Mouse (Mus musculus): Measurements from ENCODE around the gene 9130213A22Rik.

The 9130213A22Rik gene

DNA sequence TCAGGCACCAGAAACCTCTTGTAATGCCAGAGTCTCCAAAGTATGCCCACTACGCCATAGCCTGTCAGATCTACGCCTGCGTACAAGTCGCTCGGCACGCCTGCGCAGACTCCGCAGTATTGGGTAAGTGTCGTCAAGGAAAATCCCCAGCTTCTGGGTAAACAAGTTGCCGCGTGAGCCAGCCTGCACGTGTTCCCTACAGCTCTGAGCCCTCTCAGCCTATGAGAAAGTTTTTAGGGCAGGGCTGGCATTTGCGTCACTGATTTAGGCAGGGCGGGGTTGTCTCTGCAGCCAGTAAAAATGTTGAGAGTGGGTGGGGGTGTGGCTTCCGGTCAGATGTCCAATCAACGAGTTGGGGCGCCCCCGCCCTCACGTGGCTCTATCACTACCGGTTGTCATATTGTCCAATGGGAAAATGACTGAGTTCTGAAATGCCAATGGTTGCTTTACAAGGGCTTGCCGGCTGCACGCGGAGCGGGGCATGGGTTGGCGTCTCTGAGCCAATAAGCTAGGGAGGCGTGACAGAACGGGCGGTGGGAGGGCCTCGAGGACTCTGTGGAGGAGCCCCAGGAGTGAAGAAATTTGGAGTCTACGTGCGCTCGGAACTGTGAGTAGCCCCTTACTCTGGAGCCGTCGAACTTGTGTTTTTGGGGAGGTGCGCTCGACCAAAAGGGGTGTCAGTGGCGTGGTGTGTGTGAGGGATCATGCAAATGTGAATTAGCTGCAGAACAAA is 27.5 kb downstream of the 9130213A22Rik start, which contains the start of gene Per1:
TSS of gene Per1 (plus strand) at position 521 of the 733 bp plus-strand sequence.
- in situ Hi-C loops (cut with MboI, MseI), result loop anchor here (5.0 to 10.0 kb wide), 2 partner anchors 900 to 1342 kb away; partner anchors contain the start of genes Gabarap and Phf23

DNA sequence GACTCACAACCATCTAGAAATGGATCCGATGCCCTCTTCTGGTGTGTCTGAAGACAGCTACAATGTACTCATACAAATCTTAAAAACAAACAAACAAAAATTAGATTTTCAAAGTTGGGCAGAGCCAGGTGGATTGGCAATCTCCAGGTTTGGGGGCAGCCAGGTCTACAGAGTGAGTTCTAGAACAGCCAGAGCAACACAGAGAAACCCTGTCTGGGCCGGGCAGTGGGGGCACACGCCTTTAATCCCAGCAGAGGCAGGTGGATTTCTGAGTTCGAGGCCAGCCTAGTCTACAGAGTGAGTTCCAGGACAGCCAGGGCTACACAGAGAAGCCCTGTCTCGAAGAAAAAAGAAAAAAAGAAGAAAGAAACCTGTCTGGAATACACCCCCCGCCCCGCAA is 28.5 kb downstream of the 9130213A22Rik start:
- in situ Hi-C loops (cut with MboI, MseI), result loop anchor here (10.0 kb wide), 1 partner anchor 901 kb away; the partner anchor contains the start of genes Gabarap and Phf23

DNA sequence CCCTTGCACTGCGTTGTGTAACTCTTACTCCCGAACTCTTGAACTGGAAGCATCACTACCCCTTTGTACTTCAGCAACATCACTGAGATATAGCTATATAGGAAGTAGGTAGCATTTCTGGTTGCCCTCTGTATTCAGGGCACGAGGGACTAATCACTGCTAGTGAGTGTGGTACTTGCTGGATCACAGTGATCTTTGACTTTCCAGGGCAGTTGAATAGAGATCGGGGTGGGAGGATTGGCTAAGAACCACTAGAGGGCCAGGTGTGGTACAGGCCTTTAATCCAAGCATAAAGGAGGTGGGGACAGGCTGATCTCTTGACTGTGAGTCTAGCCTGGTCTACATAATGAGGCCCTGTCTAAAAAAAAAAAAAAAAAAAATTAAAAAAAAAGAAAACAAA is 29.5 kb downstream of the 9130213A22Rik start:
- in situ Hi-C loops (cut with MboI, MseI), result loop anchor here (10.0 kb wide), 1 partner anchor 902 kb away; the partner anchor contains the start of genes Gabarap and Phf23

DNA sequence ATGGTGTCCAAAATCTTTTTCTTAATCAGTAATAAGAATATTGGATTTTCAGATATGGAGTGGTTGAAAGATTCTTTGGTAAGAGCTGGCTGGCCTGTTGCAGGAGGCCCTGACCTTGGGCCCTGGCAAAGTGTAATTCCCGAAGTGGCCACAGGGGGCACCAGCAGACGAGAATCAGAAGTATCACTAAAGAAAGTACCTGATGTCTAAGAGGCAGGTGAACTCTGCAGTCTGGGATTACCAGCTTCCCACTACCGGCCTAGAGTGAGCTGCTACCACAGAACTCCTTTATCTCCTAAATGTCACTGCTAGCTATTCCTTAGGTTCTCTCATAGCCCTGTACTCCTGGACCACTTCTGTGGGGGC is 30.0 kb downstream of the 9130213A22Rik start:
- in situ Hi-C loops (cut with MboI, MseI), result loop anchor here (10.0 kb wide), 1 partner anchor 902 kb away; the partner anchor contains the start of genes Gabarap and Phf23

DNA sequence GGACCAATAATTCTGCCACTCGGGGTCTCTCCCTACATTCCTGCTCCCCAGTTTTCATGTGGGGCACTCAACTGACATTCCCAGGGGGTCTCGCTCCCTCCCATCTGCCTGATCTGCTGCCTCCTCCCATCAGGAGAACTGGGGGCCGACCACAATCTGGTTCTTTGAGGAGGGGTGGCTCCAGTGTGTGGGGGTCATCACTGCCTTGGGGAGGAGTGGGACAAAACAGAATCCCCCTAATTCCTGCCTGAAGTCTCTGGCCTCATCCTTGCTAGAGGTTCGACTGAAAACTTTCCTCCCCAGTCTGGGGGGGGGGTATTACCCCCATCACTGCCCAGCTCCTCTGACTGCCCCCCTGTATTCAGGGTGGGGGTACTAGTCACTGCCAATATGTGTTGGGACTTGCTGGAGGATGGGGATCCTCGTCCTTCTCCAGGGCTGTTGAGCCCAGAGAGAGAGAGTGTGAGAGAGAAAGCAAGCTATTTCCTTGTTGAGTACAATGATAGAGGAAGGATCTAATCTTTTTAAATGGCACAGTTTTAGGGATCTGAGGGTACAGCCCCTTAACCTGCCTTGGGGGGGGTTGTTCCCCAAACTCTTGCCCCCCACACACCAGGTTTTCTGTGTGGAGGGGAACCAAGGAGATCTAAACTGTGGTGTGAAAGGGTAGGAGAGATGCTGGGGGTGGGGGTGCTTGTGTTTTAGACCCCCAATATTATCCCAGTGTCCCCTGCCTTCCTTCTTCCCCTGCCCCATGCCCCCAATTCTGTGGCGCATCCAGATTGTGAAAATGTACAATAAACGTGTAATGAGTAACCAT is 30.6 kb downstream of the 9130213A22Rik start:
- in situ Hi-C loops (cut with MboI, MseI), result loop anchor here (10.0 kb wide), 1 partner anchor 903 kb away; the partner anchor contains the start of genes Gabarap and Phf23

DNA sequence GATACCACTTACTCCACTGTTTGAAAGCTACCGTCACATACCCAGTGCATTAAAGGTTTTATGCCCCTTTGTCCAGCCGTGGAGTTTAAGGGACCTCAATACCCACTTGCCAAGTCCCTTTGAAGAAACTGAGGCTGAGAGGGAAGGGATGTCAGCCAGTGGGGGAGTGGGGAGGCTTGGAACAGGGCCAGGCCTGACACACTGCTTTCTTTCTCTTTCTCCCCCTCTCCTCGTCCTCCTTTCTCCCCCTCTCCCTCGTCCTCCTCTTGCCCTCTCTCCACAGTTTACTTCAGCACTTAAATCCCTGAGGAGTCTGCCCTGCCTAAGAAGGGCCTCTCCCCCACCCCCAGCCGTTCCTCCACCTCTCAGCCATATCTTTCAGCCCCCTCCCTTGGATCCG is 32.0 kb downstream of the 9130213A22Rik start:
- in situ Hi-C loops (cut with MboI, MseI), result loop anchor here (10.0 kb wide), 1 partner anchor 904 kb away; the partner anchor contains the start of genes Gabarap and Phf23

DNA sequence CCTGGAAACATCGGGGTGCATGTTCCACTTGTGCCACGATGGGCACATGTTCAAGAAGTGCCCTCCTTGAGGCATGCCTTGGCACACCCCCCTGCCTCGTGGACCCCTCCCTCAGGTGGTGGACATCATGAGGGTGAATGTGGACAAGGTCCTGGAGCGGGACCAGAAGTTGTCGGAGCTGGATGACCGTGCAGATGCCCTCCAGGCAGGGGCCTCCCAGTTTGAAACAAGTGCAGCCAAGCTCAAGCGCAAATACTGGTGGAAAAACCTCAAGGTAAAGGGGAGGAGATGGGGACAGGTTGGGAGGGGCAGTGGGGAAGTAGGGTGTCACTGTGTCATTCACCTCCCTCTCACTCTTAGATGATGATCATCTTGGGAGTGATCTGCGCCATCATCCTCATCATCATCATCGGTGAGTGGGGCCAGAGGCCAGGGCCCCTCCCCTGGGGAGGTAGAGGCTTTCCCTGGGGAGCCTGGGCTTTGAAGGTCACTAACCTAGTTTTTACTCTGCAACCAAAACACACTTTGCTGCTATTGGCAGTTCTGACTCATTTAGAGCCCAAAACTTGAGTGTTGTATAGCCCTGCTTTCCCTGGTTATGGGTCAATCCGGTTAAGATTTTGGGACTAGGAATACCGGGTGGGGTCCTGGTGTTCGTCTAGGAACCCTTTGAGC is 32.6 kb downstream of the 9130213A22Rik start:
- in situ Hi-C loops (cut with MboI, MseI), result loop anchor here (10.0 kb wide), 2 partner anchors 905 to 1675 kb away; partner anchors contain the start of genes Gabarap, Phf23 and Zfp3

DNA sequence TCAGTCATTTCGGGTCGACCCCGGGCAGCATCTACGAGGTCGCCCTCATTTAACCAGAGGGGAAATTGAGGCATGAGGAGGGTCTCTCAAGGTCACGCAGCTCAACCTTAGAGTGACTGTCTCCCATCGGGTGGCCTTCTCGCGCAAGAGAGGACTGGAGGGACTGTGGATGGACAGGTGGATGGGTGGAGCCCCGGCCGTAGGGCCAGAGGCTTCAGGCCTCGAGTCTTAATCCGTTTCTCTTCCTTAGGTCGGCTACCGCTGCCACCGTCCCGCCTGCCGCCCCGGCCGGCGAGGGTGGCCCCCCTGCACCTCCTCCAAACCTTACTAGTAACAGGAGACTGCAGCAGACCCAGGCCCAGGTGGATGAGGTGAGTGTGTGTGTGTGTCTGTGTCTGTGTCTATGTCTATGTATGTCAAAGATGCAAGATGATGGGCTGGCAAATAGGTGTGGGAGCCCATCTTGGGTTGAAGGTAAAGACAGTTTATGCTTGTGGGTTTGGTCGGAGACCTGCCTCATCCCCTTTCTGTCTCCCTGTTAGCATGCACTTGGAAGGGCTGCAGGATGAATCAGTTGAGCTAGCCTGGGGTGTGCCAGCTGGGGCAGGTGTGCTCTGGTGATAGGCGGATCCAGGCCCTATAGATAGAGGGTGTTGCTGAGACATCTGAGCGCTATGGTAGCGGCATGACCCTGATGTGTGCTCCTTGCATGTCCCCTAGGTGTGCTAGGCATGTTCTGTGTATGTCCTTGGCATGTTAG is 33.4 kb downstream of the 9130213A22Rik start:
- in situ Hi-C loops (cut with MboI, MseI), result loop anchor here (10.0 kb wide), 1 partner anchor 1676 kb away; the partner anchor contains the start of gene Zfp3

DNA sequence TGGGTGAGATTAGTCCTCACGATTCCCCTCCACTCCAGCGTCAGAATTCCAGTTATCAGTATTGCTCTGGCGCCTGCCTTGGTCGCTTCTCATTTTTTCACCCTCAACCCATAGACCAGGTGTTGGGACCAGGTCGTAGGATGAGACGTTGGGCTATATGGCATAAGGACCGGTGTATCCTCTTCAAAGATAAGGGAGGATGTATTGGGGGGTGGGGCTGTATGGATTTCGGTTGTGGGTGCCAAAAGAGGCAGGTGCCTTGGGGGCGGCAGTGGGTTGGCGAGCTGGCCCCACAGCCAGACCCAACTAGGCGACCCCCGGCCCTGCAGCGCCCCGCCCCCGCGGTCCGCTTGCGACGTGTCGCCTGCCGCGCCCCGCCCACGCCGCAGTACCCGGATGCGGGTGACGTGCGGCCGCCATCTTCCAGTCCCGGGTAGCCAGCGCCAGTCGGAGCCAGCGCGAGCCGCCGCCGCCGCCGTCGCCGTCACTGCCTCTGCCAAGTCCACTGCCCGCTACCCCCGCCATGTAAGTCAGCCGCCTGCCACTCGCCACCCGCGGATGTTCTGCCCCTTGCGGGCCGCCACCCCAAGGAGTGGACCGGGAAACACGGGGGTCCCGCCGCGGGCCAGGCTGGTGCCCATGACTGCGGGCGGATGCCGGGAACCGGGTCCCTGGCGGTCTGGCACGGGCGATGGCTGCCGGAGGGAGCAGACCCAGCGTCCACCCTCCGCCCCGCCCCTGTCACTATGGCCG is 34.1 kb downstream of the 9130213A22Rik start, which contains the start of gene Vamp2:
TSS of gene Vamp2 (plus strand) at position 388 of the 753 bp plus-strand sequence.
- in situ Hi-C loops (cut with MboI, MseI), result loop anchor here (10.0 kb wide), 1 partner anchor 1677 kb away; the partner anchor contains the start of gene Zfp3

DNA sequence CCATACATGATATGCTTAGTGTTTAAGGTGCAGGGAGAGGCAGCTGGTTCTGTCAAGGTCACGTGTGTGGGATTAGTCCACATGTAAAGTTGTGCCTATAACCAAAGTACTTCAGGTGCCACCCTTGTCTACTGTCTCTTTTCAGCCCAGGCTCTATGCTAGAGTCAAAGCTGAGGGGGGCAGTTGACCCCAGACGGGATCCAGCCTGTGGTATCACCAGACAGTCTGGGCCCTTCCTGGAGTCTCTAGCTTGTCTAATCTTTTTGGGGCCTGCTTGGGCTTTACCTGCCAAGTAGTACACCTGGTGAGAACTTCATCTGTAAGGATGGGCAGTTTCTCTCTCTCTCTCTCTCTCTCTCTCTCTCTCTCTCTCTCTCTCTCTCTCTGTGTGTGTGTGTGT is 34.8 kb downstream of the 9130213A22Rik start:
- in situ Hi-C loops (cut with MboI, MseI), result loop anchor here (10.0 kb wide), 1 partner anchor 1677 kb away; the partner anchor contains the start of gene Zfp3

DNA sequence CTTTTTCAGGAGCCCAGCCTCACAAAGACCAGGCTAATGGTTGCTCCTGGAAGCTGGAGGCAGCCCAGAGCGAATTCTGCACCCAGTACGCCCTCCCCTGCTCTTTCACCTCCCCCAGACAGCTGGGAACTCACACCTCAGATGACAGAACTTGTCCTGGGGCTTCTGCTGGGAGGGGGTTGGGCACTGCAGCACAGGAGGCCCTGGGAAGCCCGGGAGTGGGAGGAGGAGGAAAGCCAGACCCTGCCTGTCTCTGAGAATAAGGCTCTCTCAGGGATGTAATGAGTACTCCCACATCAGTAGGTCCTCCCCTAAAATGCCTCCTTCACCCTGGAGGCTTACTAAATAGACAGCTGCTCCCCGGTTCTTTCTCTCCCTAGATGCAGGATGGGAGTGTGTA is 35.3 kb downstream of the 9130213A22Rik start:
- in situ Hi-C loops (cut with MboI, MseI), result loop anchor here (10.0 kb wide), 1 partner anchor 1678 kb away; the partner anchor contains the start of gene Zfp3

DNA sequence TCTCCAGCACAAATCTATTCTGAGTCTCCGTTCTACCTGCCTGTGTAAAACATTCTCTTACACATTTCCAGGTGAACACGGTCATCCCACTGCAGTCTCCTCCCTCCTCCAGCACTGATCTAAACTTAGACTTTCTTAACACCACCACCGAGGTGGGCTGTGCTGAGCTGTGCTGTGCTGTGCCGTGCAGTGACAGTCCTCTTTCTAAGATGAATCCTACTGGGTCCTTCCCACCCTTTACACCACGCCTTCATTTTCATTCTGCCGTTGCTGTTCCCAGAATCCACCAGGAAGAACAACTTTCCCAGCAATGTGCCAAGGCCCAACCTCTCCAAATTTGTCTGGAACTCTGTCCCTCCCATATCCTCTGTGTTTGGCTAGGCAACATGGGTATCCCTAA is 36.0 kb downstream of the 9130213A22Rik start:
- in situ Hi-C loops (cut with MboI, MseI), result loop anchor here (10.0 kb wide), 1 partner anchor 1678 kb away; the partner anchor contains the start of gene Zfp3

DNA sequence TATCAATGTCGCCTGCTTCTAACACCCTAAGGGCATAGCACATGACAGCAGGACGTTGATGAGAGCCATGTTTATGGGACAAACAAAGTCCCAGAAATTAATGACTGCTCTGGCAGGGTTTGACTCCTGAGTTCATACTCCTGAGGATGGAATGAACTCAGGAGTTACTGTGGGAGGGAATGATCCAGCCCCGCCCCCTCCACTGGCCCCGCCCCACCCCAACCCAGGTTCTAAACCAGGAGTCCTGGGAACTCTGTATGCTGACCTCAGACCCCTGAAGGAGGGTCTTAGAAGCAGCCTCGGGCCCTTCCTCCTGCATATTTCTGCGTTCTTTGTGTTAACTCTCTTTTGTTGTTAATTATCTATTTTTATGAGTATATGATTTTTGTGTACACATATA is 36.8 kb downstream of the 9130213A22Rik start:
- in situ Hi-C loops (cut with MboI, MseI), result loop anchor here (10.0 kb wide), 1 partner anchor 1679 kb away; the partner anchor contains the start of gene Zfp3

DNA sequence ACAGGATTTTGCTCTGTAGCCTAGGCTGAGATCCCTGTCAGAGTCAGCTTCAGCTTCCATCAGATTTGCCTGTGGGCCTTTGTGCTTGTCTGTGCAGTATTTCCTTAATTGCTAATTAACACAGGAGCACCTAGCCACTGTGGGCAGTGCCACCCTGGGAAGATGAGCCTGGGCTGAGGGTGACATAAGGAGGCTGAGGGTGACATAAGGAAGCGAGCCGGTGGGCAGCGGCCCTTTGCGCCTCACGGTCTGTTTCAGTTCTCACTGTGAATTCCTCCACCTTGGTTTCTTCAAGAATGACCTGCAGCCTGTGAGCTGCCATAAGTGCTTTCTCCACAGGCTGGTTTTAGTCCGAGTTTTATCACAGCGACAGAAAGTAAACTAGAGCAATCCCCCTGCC is 40.8 kb downstream of the 9130213A22Rik start:
- in situ Hi-C loops (cut with MboI, MseI), result loop anchor here (10.0 kb wide), 1 partner anchor 1683 kb away; the partner anchor contains the start of gene Zfp3

DNA sequence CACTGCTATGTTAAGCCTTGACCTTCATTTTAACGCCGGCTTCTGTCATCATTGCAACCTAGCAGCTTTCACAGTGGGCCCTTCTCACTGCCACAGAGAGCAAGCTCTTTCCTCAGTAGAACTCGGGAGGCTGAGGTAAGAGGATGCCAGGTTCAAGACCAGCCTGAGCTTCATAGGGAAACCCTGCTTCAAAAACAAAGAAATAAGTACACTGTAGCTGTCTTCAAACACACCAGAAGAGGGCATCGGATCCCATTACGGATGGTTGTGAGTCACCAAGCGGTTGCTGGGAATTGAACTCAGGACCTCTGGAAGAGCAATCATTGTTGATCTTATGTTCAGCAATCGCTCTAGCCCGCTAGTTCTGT is 41.5 kb downstream of the 9130213A22Rik start:
- in situ Hi-C loops (cut with MboI, MseI), result loop anchor here (10.0 kb wide), 1 partner anchor 1684 kb away; the partner anchor contains the start of gene Zfp3

DNA sequence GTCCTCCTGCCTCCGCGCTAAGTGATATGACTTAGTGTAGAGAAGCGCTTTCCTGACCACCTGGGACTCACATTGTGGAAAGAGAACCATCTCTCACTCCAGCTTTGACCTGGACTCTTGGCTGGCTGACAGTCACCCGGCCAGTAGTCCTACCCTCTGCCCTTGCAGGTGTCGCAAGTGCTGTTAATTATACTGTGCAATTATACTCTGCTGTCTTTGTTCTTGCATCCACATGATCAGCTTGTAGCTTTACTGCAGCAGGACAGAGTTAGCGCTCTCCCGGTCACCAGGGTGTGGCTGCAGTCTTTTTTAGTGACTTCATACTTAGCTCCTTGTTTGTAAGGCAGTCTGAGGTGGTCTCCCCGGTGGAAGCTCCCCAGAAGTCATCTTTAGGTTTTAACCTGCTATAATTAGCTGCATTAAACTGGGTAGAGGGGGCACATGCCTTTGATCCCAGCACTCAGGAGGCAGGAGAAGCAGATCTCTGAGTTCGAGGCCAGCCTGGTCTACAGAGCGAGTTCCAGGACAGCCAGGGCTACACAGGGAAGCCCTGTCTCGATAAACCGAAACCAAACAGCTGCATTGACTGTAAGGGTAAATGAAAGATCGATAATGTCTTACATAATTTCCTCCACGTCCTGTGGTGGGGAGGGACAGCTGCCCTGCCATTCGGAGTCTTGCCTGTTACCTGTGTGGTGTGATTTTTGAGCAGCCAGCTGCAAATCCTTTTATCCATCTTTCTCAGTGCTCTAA is 42.1 kb downstream of the 9130213A22Rik start:
- in situ Hi-C loops (cut with MboI, MseI), result loop anchor here (10.0 kb wide), 1 partner anchor 1685 kb away; the partner anchor contains the start of gene Zfp3

DNA sequence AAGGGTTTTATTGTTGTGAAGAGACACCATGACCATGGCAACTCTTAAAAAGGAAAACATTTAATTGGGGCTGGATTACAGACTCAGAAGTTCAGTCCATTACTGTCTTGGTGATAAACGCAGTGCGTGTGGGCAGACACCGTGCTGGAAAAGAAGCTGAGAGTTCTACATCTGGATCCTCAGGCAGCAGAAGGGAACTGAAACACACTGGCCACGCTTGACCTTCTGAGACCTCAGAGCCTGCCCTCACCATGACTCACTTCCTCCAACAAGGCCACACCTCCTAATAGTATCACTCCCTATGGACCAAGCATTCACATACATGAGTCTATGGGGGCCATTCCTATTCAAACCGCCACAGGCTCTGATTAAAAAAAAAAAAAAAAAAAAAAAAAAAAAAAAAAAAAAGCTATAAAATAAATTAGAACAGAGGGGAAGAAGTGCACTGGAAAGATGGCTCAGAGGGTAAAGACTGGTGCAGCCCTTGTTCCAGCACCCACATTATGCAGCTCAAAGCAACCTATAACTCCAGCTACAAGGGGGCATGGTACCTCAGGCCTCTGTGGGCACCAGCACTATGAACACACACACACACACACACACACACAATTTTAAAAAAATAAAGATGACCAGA is 43.5 kb downstream of the 9130213A22Rik start:
- in situ Hi-C loops (cut with MboI, MseI), result no loop called here

DNA sequence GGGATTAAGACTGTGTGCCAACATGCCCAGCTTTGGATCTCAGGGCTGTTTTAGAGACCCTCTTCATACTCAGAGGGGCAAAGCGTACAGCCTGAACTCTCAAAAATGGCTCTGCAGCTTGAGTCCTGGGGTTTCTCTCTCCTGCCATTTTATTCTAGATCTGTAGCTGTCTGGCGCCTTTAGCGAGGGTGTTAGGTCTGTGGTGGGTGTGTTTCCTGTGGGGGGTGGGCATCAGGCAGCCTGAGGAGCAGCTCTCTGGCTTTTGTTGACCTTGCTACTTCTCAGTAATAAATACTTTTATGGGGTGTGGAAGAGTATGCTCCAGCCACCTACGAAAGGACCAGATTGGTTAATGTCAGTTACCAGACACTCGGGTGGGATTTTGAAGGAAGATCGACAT is 44.3 kb downstream of the 9130213A22Rik start:
- in situ Hi-C loops (cut with MboI, MseI), result no loop called here

All from regulatory T cell (primary cell).